Mouse (Mus musculus) midbrain, embryonic 10.5 days (tissue): ENCODE results near the gene Cdh3. TPM values are rescaled to one million over a fixed set of nuclear protein-coding genes. Genes with fewer than 3 reads are reported as not detected.

Experiments used
- DNase-seq: peaks from one replicate; pipeline ENCODE4 v3.0.0-alpha.2; 2017; ENCODE audit warnings: low spot score
- H3K27ac ChIP-seq: fragments of 300-500 bp; sonication (generic); replicated peaks from 2 replicates; pipeline ENCODE4 v1.5.1; 2016; ENCODE audit warnings: mild to moderate bottlenecking
- H3K27me3 ChIP-seq: fragments of 300-500 bp; sonication (generic); 2 replicates; pipeline ENCODE4 v1.6.1; 2016; ENCODE audit warnings: low read depth, mild to moderate bottlenecking; ENCODE audit not compliant: poor library complexity, severe bottlenecking
- H3K36me3 ChIP-seq: fragments of 300-500 bp; sonication (generic); 2 replicates; pipeline ENCODE4 v1.6.1; 2016; ENCODE audit warnings: mild to moderate bottlenecking, moderate library complexity
- H3K4me1 ChIP-seq: fragments of 300-500 bp; sonication (generic); 2 replicates; pipeline ENCODE4 v1.6.1; 2016
- H3K4me3 ChIP-seq: fragments of 300-500 bp; sonication (generic); 2 replicates; pipeline ENCODE4 v1.5.1; 2016; ENCODE audit warnings: mild to moderate bottlenecking, moderate library complexity
- H3K9me3 ChIP-seq: fragments of 300-500 bp; sonication (generic); replicated peaks from 2 replicates; pipeline ENCODE4 v1.6.1; 2016; ENCODE audit warnings: mild to moderate bottlenecking
- WGBS: fragments of 180-500 bp; shearing (Covaris S2); methylation state at CpG from one replicate; pipeline ENCODE4 v1.1.7; 2016; 5-methylcytosine and 5-hydroxymethylcytosine counted together
- polyA plus RNA-seq: library from polyadenylated mRNA; unstranded; fragments of >200 nt; fragmentation: Nextera tagmentation; extraction: Ambion mirVana; gene quantifications from 2 replicates; pipeline ENCODE4 v1.2.1, GENCODE M21; 2016

Cdh3 gene
- polyA plus RNA-seq, result 2.4 and 3.6 TPM in 2 replicates

DNA sequence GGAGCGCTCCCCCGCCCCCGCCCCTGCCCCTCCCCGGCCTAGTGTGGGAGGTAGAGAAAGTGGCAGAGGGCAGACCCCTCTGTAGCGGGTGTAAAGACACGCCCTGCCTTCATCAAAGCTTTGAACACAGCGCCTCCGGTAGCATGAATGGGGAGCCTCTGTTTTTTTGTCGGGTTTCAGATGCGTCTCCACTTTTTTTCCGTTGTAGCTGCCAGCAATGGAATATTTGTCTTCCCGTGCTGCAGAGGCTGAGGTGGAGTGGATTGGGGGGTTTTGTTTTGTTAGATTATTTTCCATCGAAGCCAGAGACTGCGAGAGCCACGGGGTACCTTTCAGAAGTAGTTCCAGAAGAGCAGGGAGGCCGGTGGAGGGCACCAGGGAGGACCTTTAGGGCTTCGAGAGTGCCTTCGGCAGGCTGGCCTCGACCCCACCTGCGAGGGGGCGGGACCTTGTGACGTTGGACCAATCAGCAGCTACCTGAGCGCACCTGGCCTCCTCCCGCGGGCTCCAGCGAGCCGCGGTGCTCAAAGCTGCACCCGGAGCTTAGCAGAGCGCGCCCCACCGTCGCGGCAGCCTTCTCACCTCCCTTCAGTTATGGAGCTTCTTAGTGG is at the start of gene Cdh3:
Cdh3 (plus strand) TSS at position 527 of the 611 bp plus-strand sequence.
- Histone ChIP-seq H3K27ac (peak within 1 kb of the TSS; percentile 67), H3K9me3 (no peaks in the 10 kb centered on the region), H3K36me3 (no peaks in the 10 kb centered on the region), H3K4me3 (peak within 1 kb of the TSS; percentile 59), H3K4me1 (peaks cover 42% of the 10 kb centered on the region), H3K27me3 (peaks cover 87% of the 10 kb centered on the region)
- DNase-seq, result peak; percentile 50
- under 1% methylated on average over 34 of the region's 34 CpGs for WGBS

DNA sequence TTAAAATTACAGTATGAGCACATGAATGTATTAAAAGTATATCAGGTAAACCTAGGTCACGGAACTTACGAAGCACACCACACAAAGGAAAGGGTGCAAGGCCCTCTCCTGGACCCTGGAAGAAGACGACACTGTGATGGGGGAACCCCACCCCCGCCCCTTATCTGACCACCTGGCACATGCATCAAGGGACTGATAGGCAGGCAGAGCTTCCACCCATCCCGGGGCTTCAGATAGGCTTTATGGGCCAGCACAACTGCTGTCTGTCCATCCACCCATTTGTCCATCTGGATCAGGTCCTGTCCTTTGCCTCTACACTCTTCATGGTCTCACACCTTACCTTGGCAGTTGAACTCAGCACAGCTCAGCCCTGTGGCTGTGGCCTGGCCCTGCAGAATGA is 48.6 kb upstream of the Cdh3 start:
- Histone ChIP-seq H3K27ac (no peak overlapping the region), H3K9me3 (no peaks in the 10 kb centered on the region), H3K4me3 (no peak overlapping the region), H3K27me3 (no peaks in the 10 kb centered on the region), H3K36me3 (no peaks in the 10 kb centered on the region), H3K4me1 (peaks cover 11% of the 10 kb centered on the region)
- WGBS, result 79% methylated on average over 5 of the region's 5 CpGs
- DNase-seq, result no peak

DNA sequence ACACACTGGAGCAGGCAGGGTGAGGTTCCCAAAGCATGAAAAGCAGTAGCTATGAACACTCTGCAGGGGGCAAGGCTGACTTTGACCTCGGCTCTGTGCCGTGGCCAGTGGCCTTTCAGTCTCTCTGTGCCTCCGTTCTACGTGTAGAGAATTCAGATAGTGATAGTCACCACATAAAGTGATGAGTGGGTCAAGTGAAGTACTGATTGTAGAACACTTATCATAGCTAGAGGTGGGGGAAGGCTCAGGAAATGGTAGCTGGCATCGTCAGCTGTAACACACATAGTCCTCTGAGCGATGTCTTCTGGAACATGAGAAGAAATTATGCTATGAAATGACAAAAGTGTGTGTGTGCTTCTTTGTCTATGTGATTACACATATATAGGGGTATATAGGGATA is 46.9 kb upstream of the Cdh3 start:
- H3K27ac ChIP-seq, result no peak overlapping the region
- H3K4me1 ChIP-seq, result peaks cover 11% of the 10 kb centered on the region
- H3K4me3 ChIP-seq, result no peak overlapping the region
- no peak for DNase-seq
- no peaks in the 10 kb centered on the region for H3K9me3 ChIP-seq
- no peaks in the 10 kb centered on the region for H3K27me3 ChIP-seq
- H3K36me3 ChIP-seq, result no peaks in the 10 kb centered on the region
- 91% methylated on average over 6 of the region's 6 CpGs for WGBS

DNA sequence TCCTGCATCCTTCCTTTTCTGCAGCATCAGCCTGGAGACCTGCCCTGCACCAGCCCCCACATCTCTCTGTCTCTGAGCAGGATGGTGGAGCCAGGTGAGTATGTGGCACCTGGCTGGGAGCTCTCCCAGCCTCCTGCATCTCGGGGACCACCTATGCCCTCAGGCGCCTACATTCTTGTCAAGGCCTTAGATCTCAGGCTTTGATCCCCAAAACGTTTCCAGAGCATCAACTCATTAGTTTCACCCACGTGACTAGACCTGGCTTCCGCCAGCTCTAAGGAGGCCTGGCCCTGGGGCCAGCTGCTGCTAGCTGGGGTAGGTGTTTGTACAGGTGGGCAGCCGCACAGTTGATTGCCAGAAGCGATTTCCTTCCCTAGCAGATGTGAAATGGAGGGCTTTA is 41.2 kb upstream of the Cdh3 start:
- WGBS, result 64% methylated on average over 7 of the region's 7 CpGs
- Histone ChIP-seq H3K4me3 (no peak overlapping the region), H3K27ac (no peak overlapping the region), H3K36me3 (no peaks in the 10 kb centered on the region), H3K4me1 (no peaks in the 10 kb centered on the region), H3K9me3 (no peaks in the 10 kb centered on the region), H3K27me3 (no peaks in the 10 kb centered on the region)
- no peak for DNase-seq

DNA sequence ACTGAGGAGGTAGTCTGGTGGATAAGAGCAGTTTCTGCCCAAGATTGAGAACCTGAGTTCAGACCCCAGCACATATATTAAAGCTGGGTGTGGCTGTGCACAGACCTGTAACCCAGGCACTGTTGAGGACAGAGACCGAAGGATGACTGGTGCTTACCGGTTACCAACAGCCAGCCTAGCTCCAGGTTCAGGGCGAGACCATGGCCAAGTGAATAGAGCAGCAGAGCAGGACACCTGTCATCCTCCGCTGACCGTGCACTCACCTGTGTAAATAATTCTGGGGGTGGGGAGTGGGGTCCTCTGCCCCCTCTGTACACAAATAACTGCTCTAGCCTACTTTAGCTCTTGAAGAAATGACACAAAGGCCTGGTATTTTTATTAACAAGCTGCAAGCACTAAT is 36.7 kb upstream of the Cdh3 start:
- 90% methylated on average over 5 of the region's 5 CpGs for WGBS
- Histone ChIP-seq H3K36me3 (no peaks in the 10 kb centered on the region), H3K9me3 (no peaks in the 10 kb centered on the region), H3K4me1 (no peaks in the 10 kb centered on the region), H3K4me3 (no peak overlapping the region), H3K27me3 (no peaks in the 10 kb centered on the region), H3K27ac (no peak overlapping the region)
- DNase-seq, result no peak

DNA sequence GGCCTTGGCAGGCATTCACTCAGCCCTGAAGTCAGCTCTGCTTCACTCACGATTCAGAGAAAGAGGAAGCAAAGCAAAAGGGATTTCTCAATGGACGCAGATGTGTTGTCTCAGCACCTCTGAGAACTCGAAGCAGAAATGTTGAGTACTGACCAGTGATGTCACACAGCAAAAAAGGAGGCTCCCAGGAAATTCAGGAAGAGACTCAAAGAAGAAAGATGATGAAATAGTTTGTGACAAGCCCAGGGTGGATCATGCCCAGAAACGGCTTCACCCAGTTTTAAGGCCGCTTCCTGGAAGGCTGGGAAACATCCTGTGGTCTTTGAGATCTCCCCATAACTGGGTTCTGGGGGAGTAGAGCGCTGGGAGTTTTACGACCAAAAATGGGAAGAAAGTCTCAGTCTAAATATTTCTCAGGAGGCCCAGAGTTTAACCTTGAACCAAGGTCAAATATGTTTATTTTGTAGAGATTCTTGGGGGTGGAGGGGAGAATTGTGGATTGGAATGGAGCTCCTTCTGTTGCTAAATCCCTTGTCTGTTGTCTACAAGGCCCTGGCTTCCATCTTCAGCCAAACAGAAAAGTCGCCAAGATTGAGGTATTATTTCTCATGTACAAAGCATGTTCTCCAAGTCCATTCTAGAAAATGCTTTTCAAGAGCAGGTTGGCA is 10.5 kb upstream of the Cdh3 start, which contains the start of gene 6030452D12Rik:
6030452D12Rik (plus strand) TSS at position 505 of the 668 bp plus-strand sequence.
- Histone ChIP-seq H3K9me3 (peaks cover 4% of the 10 kb centered on the region; the same call in 1 of the 2 replicates), H3K27me3 (0 out of 2 replicates have a peak, but pooled peaks cover under 1% of the 10 kb centered on the region), H3K36me3 (no peaks in the 10 kb centered on the region), H3K4me3 (no peak within 1 kb of the TSS), H3K27ac (no peak within 1 kb of the TSS), H3K4me1 (no peaks in the 10 kb centered on the region)
- DNase-seq, result no peak
- 88% methylated on average over 8 of the region's 8 CpGs for whole genome bisulfite sequencing

DNA sequence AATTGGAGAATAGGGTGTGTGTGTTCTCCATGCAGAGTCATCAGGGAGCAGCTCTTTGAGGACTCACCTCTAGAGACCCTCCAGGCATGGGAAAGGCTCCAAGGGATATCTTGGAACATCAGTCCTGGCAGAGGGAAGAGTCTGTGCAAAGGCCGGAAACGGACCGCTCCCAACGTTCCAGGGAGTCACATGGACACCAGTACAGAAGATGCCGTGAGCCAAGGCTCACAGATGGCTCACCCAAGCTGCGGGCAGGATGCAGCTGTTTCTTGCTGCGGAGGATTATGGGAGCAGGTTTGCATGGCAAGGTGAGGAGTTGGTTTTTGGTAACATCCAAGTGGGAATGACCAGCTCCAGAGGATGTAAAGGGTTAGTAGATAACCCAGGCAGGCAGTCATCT is 6.5 kb upstream of the Cdh3 start:
- Histone ChIP-seq H3K4me3 (no peak overlapping the region), H3K9me3 (no peaks in the 10 kb centered on the region), H3K27ac (no peak overlapping the region), H3K36me3 (no peaks in the 10 kb centered on the region), H3K27me3 (peaks cover 42% of the 10 kb centered on the region), H3K4me1 (peaks cover 18% of the 10 kb centered on the region)
- WGBS, result 93% methylated on average over 7 of the region's 7 CpGs
- DNase-seq, result no peak

DNA sequence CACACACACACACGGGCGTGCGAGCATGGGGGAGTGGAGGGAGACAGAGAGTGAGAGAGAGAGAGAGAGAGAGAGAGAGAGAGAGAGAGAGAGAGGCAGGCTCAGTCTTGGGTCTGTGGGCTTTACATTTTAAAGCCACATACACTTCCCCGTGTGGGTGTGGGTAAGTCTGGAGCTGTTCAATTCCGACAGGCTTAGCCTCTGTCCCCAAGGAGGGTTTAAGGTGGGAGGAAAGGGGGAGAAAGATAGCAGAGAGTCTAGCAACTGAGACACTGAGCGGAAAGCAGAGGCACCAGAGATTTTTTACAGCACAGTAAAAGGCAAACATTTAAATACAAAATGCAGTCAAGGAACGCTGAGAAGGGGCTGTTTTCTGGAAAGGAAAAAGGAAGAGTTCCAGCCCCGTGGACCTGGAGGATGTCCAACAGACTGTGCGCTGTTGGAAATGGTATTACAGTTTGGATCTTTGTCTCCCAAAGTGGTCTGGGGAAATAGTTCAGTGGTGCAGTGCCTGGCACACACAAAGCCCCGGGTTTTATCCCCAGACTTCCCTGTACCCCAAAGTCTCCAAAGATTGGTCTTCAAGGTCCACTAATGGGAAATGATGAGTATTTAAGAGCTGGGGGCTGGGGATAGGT is 5.2 kb upstream of the Cdh3 start:
- Histone ChIP-seq H3K4me1 (peaks cover 23% of the 10 kb centered on the region), H3K36me3 (no peaks in the 10 kb centered on the region), H3K27me3 (peaks cover 54% of the 10 kb centered on the region), H3K4me3 (no peak overlapping the region), H3K9me3 (no peaks in the 10 kb centered on the region), H3K27ac (no peak overlapping the region)
- no peak for DNase-seq
- WGBS, result 71% methylated on average over 10 of the region's 10 CpGs

DNA sequence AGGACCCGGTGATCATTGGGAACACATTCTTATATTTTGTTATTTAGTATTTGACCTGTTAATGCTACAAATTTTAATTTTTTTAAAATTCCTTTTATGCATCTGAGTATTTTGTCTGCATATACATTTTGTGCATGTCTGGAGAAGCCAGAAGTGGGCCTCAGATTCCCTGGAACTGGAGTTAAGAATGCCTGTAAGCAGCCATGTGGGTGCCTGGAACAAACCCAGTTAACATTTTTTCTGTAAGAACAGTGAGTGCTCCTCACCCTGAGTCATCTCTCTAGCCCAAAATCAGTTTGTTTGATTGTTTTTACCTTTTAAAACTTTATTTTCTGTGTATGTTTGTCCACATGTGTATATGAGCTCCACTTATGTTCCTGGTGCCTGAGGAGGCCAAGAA is 4.6 kb upstream of the Cdh3 start:
- no peak overlapping the region for H3K27ac ChIP-seq
- no peaks in the 10 kb centered on the region for H3K36me3 ChIP-seq
- peaks cover 30% of the 10 kb centered on the region for H3K4me1 ChIP-seq
- peaks cover 60% of the 10 kb centered on the region for H3K27me3 ChIP-seq
- DNase-seq, result no peak
- H3K9me3 ChIP-seq, result no peaks in the 10 kb centered on the region
- no peak overlapping the region for H3K4me3 ChIP-seq
- WGBS, result 91% methylated on average over 1 of the region's 1 CpGs

DNA sequence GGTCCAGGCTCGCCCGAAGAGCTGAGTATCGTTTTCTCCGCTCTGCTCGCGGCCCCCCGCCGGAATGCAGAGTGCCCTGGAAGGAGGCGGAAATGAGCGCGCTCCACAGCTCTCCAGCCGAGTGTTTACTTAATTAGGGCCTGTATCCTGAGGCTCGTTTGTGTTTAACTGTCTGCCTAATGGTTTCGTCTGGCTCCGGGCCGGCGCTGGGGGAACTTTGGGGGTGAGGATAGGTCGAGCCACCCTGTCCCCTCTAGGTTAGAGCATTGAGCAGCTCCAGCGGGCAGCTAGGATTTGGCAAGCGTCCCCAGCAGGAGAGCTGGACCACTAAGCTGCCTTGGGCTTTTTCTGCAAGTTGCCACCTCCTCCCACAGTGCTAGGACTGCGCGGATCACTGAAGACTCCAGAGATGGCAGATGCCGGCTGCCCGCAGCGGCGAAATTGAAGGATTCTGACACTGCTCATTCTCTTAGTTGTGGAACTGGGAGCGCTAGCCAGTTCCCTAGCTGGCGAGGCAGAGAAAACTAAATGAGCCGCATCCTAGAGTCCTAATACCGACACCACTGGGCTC is 2.8 kb upstream of the Cdh3 start:
- peak overlapping the region; percentile 53 for H3K27ac ChIP-seq
- peaks cover 78% of the 10 kb centered on the region for H3K27me3 ChIP-seq
- H3K4me3 ChIP-seq, result peak overlapping the region; percentile 58
- H3K36me3 ChIP-seq, result no peaks in the 10 kb centered on the region
- peak; percentile 63 for DNase-seq
- WGBS, result under 1% methylated on average over 30 of the region's 30 CpGs
- no peaks in the 10 kb centered on the region for H3K9me3 ChIP-seq
- peaks cover 42% of the 10 kb centered on the region for H3K4me1 ChIP-seq

DNA sequence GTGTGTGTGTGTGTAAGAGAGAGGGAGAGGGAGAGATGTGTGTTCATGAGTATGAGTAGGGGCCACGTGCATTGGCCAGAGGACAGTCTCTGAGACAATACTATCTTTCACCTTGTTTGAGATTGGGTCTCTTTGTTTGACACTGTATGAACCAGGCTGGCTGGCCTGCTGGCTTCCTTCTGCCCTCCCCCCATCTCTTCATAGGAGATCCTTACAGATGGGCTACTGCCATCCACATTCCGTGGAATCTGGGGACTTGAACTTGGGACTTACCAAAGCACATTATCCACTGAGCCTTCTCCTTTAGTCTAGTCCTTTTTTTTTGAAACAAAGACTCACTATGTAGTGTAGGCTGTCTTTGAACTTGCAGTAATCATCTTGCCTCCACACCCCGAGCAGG is 2.2 kb upstream of the Cdh3 start:
- WGBS, result 27% methylated on average over 3 of the region's 3 CpGs
- Histone ChIP-seq H3K9me3 (no peaks in the 10 kb centered on the region), H3K27ac (peak overlapping the region; percentile 53; the same call in 1 of the 2 replicates), H3K4me3 (peak overlapping the region; percentile 58), H3K4me1 (peaks cover 42% of the 10 kb centered on the region), H3K27me3 (peaks cover 84% of the 10 kb centered on the region), H3K36me3 (no peaks in the 10 kb centered on the region)
- peak; percentile 23 for DNase-seq

DNA sequence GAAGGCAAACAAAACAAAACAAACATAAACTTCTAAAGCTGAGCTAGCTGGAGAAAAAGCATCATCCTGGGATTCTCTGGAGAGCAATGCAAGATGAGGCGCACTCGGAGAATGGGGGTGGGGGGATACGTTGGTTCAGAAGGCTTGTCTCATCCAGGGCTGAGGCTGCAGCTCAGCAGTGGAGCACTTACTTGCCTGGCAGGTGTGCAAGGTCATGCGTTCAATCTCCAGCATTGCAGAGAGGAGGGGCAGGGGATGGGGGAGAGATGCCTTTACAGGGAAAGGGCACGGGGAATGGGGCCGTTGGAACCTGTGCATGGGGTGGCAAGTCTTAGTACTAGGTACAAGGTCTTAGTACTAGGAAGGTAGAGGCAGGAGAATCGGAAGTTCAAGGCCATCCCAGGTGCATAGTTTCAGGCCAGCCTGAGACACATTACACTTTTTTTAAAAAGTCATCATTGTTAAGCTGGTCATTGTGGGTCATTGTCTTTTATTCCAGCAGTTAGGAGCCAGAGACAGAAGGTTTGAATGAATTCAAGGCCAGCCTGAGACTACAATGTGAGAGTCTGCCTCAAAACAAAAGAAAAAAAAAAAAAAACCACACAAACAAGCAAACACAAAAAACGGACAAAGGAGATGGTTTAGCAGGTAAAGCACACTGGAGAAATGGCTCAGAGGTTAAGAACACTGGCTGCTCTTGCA is 1.5 kb upstream of the Cdh3 start:
- H3K27me3 ChIP-seq, result peaks cover 91% of the 10 kb centered on the region
- WGBS, result 41% methylated on average over 8 of the region's 8 CpGs
- no peaks in the 10 kb centered on the region for H3K36me3 ChIP-seq
- H3K27ac ChIP-seq, result no peak overlapping the region
- H3K4me1 ChIP-seq, result peaks cover 42% of the 10 kb centered on the region
- no peak for DNase-seq
- no peaks in the 10 kb centered on the region for H3K9me3 ChIP-seq
- H3K4me3 ChIP-seq, result no peak overlapping the region
